ENCODE assay signal across 19 mouse cellular contexts in genomic region chr7:45721234-45721571, GRCm38 (mm10). TPM values are rescaled to one million over a fixed set of nuclear protein-coding genes. Genes with fewer than 3 reads are reported as not detected.
A peak's percentile ranks its signal among the peaks of the same experiment; 100 is the strongest.
DNase-seq lines count a peak whose midpoint lies in the region; ATAC-seq and TF ChIP-seq lines count a peak whose summit lies in the region.
"Had no signal": no experiment of that assay in that cellular context is flagged by ENCODE, and none has a peak within 500 bp of the region (broad histone marks: within the 10 kb centered on the region; RNA-seq: fewer than 3 reads in every experiment).

No protein-coding gene starts in this region.

- no peak overlapping the region for H3K4me2 ChIP-seq in limb, embryonic 12.5 days
- no peak overlapping the region for H3K4me2 ChIP-seq in liver, embryonic 13.5 days

- 0 out of 2 replicates have a peak overlapping the region, but pooled peaks have one; percentile 4 for H3K4me3 ChIP-seq in limb, embryonic 12.5 days (replicated peaks)
- no peak overlapping the region for H3K4me3 ChIP-seq in limb, embryonic 10.5 days
- H3K4me3 ChIP-seq in E14TG2a.4 (replicated peaks; ENCODE audit: low read length) (peak overlapping the region; percentile 99), MEL (ENCODE audit: control insufficient read depth in 1 of 2, insufficient read depth in 1 of 2, low read depth in 2 of 2, low read length in 2 of 2) (no peak overlapping the region)
- no peak overlapping the region for H3K4me3 ChIP-seq in liver, embryonic 13.5 days (replicated peaks)

- H3K27ac ChIP-seq in limb, embryonic 12.5 days = no peak overlapping the region
- H3K27ac ChIP-seq in limb, embryonic 10.5 days = no peak overlapping the region
- no peak overlapping the region for H3K27ac ChIP-seq in MEL (ENCODE audit: control insufficient read depth, low read depth, low read length)
- 0 out of 2 replicates have a peak overlapping the region, but pooled peaks have one; percentile 9 for H3K27ac ChIP-seq in liver, embryonic 13.5 days

- H3K9me3 ChIP-seq in limb, embryonic 12.5 days = no peaks in the 10 kb centered on the region
- no peaks in the 10 kb centered on the region for H3K9me3 ChIP-seq in limb, embryonic 10.5 days (replicated peaks)
- H3K9me3 ChIP-seq in E14TG2a.4 (ENCODE audit: low read length) (no peaks in the 10 kb centered on the region), MEL (replicated peaks; ENCODE audit: insufficient read depth, low read length) (no peaks in the 10 kb centered on the region)
- no peaks in the 10 kb centered on the region for H3K9me3 ChIP-seq in liver, embryonic 13.5 days (replicated peaks)

- peak in 1 of 2 experiments; percentile 29; a peak in 1 of 4 replicates for TF ChIP-seq POLR2A in MEL (IDR thresholded peaks at IDR 0.05; ENCODE audit: control insufficient read depth in 1 of 2, insufficient read depth in 1 of 2, low read depth in 1 of 2, low read length in 2 of 2, poor library complexity in 1 of 2)

- DNase-seq in limb, embryonic 10.5 days (ENCODE audit: low spot score) = no peak
- DNase-seq in MEL (ENCODE audit: low read depth, low spot score) = peak; percentile 42
- no peak for DNase-seq in liver, embryonic 13.5 days
- DNase-seq: adrenal gland, adult 8-10 months; embryo, embryonic 11 days; kidney, adult 11 months; layer of hippocampus, postnatal 36 days; right cerebral cortex, adult 18-20 months; thymus, adult 2 months had no signal

- TF ChIP-seq RAD21 in MEL (IDR thresholded peaks at IDR 0.05; ENCODE audit: low read depth, low read length) = no peak

- TF ChIP-seq EP300 in MEL (IDR thresholded peaks at IDR 0.05; ENCODE audit: low read depth in 1 of 2, low read length in 2 of 2) = no peak

- H3K27me3 ChIP-seq in limb, embryonic 12.5 days = no peaks in the 10 kb centered on the region
- no peaks in the 10 kb centered on the region for H3K27me3 ChIP-seq in limb, embryonic 10.5 days (ENCODE audit: low read depth, poor library complexity, severe bottlenecking)
- H3K27me3 ChIP-seq in E14TG2a.4 (ENCODE audit: insufficient read depth, low read length) (no peaks in the 10 kb centered on the region), MEL (ENCODE audit: control insufficient read depth in 1 of 2, insufficient read depth in 2 of 2, low read length in 2 of 2) (no peaks in the 10 kb centered on the region)
- H3K27me3 ChIP-seq in liver, embryonic 13.5 days = no peaks in the 10 kb centered on the region

- 82% methylated on average over 7 of the region's 7 CpGs for WGBS in limb, embryonic 12.5 days
- 82% methylated on average over 7 of the region's 7 CpGs for WGBS in limb, embryonic 10.5 days
- 78% methylated on average over 7 of the region's 7 CpGs for WGBS in liver, embryonic 13.5 days (ENCODE audit: insufficient replicate concordance)

- no peak for ATAC-seq in limb, embryonic 12.5 days (ENCODE audit: insufficient number of reproducible peaks, insufficient read depth, low FRiP score, low TSS enrichment, low read depth)
- no peak for ATAC-seq in liver, embryonic 13.5 days (ENCODE audit: low read depth)
- ATAC-seq in monocyte, adult 5-6 weeks (replicated peaks; ENCODE audit: insufficient number of reproducible peaks, low FRiP score, low TSS enrichment, poor library complexity, severe bottlenecking) = no peak
- ATAC-seq in erythroid progenitor cell, adult 5-6 weeks (replicated peaks; ENCODE audit: low FRiP score, poor library complexity, severe bottlenecking) = no peak

- peaks cover 34% of the 10 kb centered on the region for H3K79me2 ChIP-seq in MEL (ENCODE audit: control insufficient read depth, insufficient read depth, low read length, poor library complexity)

- peaks cover 72% of the 10 kb centered on the region for H3K36me3 ChIP-seq in limb, embryonic 12.5 days
- peaks cover 76% of the 10 kb centered on the region for H3K36me3 ChIP-seq in limb, embryonic 10.5 days
- H3K36me3 ChIP-seq in E14TG2a.4 (ENCODE audit: insufficient read depth, low read length) (peaks cover 85% of the 10 kb centered on the region), MEL (ENCODE audit: control insufficient read depth in 1 of 2, insufficient read depth in 2 of 2, low read length in 2 of 2) (peaks cover 2% of the 10 kb centered on the region in 2 experiments; a peak in 3 of 4 replicates)
- H3K36me3 ChIP-seq in liver, embryonic 13.5 days = peaks cover 73% of the 10 kb centered on the region

- peaks cover 28% of the 10 kb centered on the region for H3K4me1 ChIP-seq in limb, embryonic 12.5 days (replicated peaks)
- H3K4me1 ChIP-seq in limb, embryonic 10.5 days = peaks cover 41% of the 10 kb centered on the region
- H3K4me1 ChIP-seq in E14TG2a.4 (replicated peaks; ENCODE audit: low read depth, low read length) (peaks cover 70% of the 10 kb centered on the region), MEL (ENCODE audit: control insufficient read depth in 1 of 2, insufficient read depth in 2 of 2, low read length in 2 of 2) (no peaks in the 10 kb centered on the region)
- H3K4me1 ChIP-seq in liver, embryonic 13.5 days (replicated peaks) = peaks cover 41% of the 10 kb centered on the region

- no peak overlapping the region for H3K9ac ChIP-seq in limb, embryonic 12.5 days (replicated peaks)
- no peak overlapping the region for H3K9ac ChIP-seq in MEL (ENCODE audit: control insufficient read depth, low read depth, low read length, poor library complexity, severe bottlenecking)
- H3K9ac ChIP-seq in liver, embryonic 13.5 days = no peak overlapping the region

- TF ChIP-seq CTCF in E14TG2a.4 (conservative IDR thresholded peaks at IDR 0.05; ENCODE audit: low read length) (no peak), MEL (IDR thresholded peaks at IDR 0.05 in 2 of 3, conservative IDR thresholded peaks at IDR 0.05 in 1 of 3; ENCODE audit: control insufficient read depth in 1 of 3, insufficient read depth in 1 of 3, low read depth in 2 of 3, low read length in 3 of 3, poor library complexity in 1 of 3, severe bottlenecking in 1 of 3) (no peak)

RNA-seq across cellular contexts. Expression of gene Fam83e, which starts 0.2 kb away (rescaled TPM):
- 1.0 and 1.3 TPM in 2 replicates for polyA plus RNA-seq in limb, embryonic 12.5 days (2016; fragmentation: Nextera tagmentation; extraction: Ambion mirVana)
- 2.1 and 2.4 TPM in 2 replicates for polyA plus RNA-seq in limb, embryonic 10.5 days (2016; fragmentation: Nextera tagmentation; extraction: Ambion mirVana)
- total RNA-seq in MEL (2012; rRNA removed) = 0.95 and 1.0 TPM in 2 replicates
- polyA plus RNA-seq in MEL (2012; ENCODE audit: insufficient read depth in 1 of 2, insufficient read length in 2 of 2, low read depth in 1 of 2, low replicate concordance in 2 of 2, missing spikeins in 1 of 2) = under 1 TPM in 1 of 2 experiments, not detected in 1; 0.43 TPM
- polyA plus RNA-seq in liver, embryonic 13.5 days (2015; fragmentation: Nextera tagmentation; extraction: Ambion mirVana) = 0.37 and 0.47 TPM in 2 replicates
- 0.78 to 1.4 TPM in 2 of 3 replicates, not detected in the other for total RNA-seq in monocyte, adult 5-6 weeks (2017)
- not detected in 2 replicates for total RNA-seq in erythroid progenitor cell, adult 5-6 weeks (2015; ENCODE audit: low replicate concordance)
- total RNA-seq in erythroid progenitor cell, adult 5-6 weeks (2017; ENCODE audit: low replicate concordance) = not detected in 2 replicates

RNA-seq across cellular contexts. Expression of gene Sphk2, which starts 3.4 kb away (rescaled TPM):
- polyA plus RNA-seq in limb, embryonic 12.5 days (2016; fragmentation: Nextera tagmentation; extraction: Ambion mirVana) = 32.5 TPM in 2 replicates
- 45.5 and 49.3 TPM in 2 replicates for polyA plus RNA-seq in limb, embryonic 10.5 days (2016; fragmentation: Nextera tagmentation; extraction: Ambion mirVana)
- 18.3 and 21.0 TPM in 2 replicates for total RNA-seq in MEL (2012; rRNA removed)
- polyA plus RNA-seq in MEL (2012; ENCODE audit: insufficient read depth in 1 of 2, insufficient read length in 2 of 2, low read depth in 1 of 2, low replicate concordance in 2 of 2, missing spikeins in 1 of 2) = 10 to 100 TPM in 1 of 2 experiments, not detected in 1; 40.2 TPM
- 11.4 and 11.7 TPM in 2 replicates for polyA plus RNA-seq in liver, embryonic 13.5 days (2015; fragmentation: Nextera tagmentation; extraction: Ambion mirVana)
- 11.0 to 15.9 TPM (median 11.5 TPM) in 3 replicates for total RNA-seq in monocyte, adult 5-6 weeks (2017)
- 9.6 and 12.6 TPM in 2 replicates for total RNA-seq in erythroid progenitor cell, adult 5-6 weeks (2015; ENCODE audit: low replicate concordance)
- total RNA-seq in erythroid progenitor cell, adult 5-6 weeks (2017; ENCODE audit: low replicate concordance) = 4.8 and 9.4 TPM in 2 replicates

RNA-seq across cellular contexts. Expression of gene Spaca4, which starts 4.4 kb away (rescaled TPM):
- polyA plus RNA-seq in limb, embryonic 12.5 days (2016; fragmentation: Nextera tagmentation; extraction: Ambion mirVana) = not detected in 2 replicates
- not detected in 2 replicates for polyA plus RNA-seq in limb, embryonic 10.5 days (2016; fragmentation: Nextera tagmentation; extraction: Ambion mirVana)
- not detected in 2 replicates for total RNA-seq in MEL (2012; rRNA removed)
- under 1 TPM in 1 of 2 experiments, not detected in 1; 0.38 TPM for polyA plus RNA-seq in MEL (2012; ENCODE audit: insufficient read depth in 1 of 2, insufficient read length in 2 of 2, low read depth in 1 of 2, low replicate concordance in 2 of 2, missing spikeins in 1 of 2)
- not detected in 2 replicates for polyA plus RNA-seq in liver, embryonic 13.5 days (2015; fragmentation: Nextera tagmentation; extraction: Ambion mirVana)
- total RNA-seq in monocyte, adult 5-6 weeks (2017) = not detected in 3 replicates
- not detected in 2 replicates for total RNA-seq in erythroid progenitor cell, adult 5-6 weeks (2015; ENCODE audit: low replicate concordance)
- not detected in 2 replicates for total RNA-seq in erythroid progenitor cell, adult 5-6 weeks (2017; ENCODE audit: low replicate concordance)
- total RNA-seq: adrenal gland, adult 8-10 months; gastrocnemius, adult 18-20 months; heart, adult 8-10 months; heart, postnatal 25 days; layer of hippocampus, postnatal 36 days; neutrophil, adult 5-6 weeks had no signal
- polyA plus RNA-seq: forebrain, embryonic 11.5 days; limb, embryonic 14.5 days; thymus, adult 2 months had no signal

RNA-seq across cellular contexts. Expression of gene Rpl18, which starts 5.9 kb away (rescaled TPM):
- polyA plus RNA-seq in limb, embryonic 12.5 days (2016; fragmentation: Nextera tagmentation; extraction: Ambion mirVana) = 990 and 1,038 TPM in 2 replicates
- 1,218 and 1,459 TPM in 2 replicates for polyA plus RNA-seq in limb, embryonic 10.5 days (2016; fragmentation: Nextera tagmentation; extraction: Ambion mirVana)
- 3,210 and 3,724 TPM in 2 replicates for total RNA-seq in MEL (2012; rRNA removed)
- 1,000 to 10,000 TPM in 1 of 2 experiments, not detected in 1; 3,544 TPM for polyA plus RNA-seq in MEL (2012; ENCODE audit: insufficient read depth in 1 of 2, insufficient read length in 2 of 2, low read depth in 1 of 2, low replicate concordance in 2 of 2, missing spikeins in 1 of 2)
- 761 and 840 TPM in 2 replicates for polyA plus RNA-seq in liver, embryonic 13.5 days (2015; fragmentation: Nextera tagmentation; extraction: Ambion mirVana)
- total RNA-seq in monocyte, adult 5-6 weeks (2017) = 966 to 1,078 TPM (median 1,028 TPM) in 3 replicates
- total RNA-seq in erythroid progenitor cell, adult 5-6 weeks (2015; ENCODE audit: low replicate concordance) = 522 and 544 TPM in 2 replicates
- total RNA-seq in erythroid progenitor cell, adult 5-6 weeks (2017; ENCODE audit: low replicate concordance) = 281 and 297 TPM in 2 replicates

RNA-seq across cellular contexts. Expression of gene Dbp, which starts 16.3 kb away (rescaled TPM):
- polyA plus RNA-seq in limb, embryonic 12.5 days (2016; fragmentation: Nextera tagmentation; extraction: Ambion mirVana) = 6.4 and 8.5 TPM in 2 replicates
- polyA plus RNA-seq in limb, embryonic 10.5 days (2016; fragmentation: Nextera tagmentation; extraction: Ambion mirVana) = 3.7 and 4.7 TPM in 2 replicates
- 21.1 and 24.4 TPM in 2 replicates for total RNA-seq in MEL (2012; rRNA removed)
- polyA plus RNA-seq in MEL (2012; ENCODE audit: insufficient read depth in 1 of 2, insufficient read length in 2 of 2, low read depth in 1 of 2, low replicate concordance in 2 of 2, missing spikeins in 1 of 2) = 10 to 100 TPM in 1 of 2 experiments, not detected in 1; 22.5 TPM
- 0.43 and 0.64 TPM in 2 replicates for polyA plus RNA-seq in liver, embryonic 13.5 days (2015; fragmentation: Nextera tagmentation; extraction: Ambion mirVana)
- 4.3 to 13.1 TPM (median 4.5 TPM) in 3 replicates for total RNA-seq in monocyte, adult 5-6 weeks (2017)
- 1.3 and 2.5 TPM in 2 replicates for total RNA-seq in erythroid progenitor cell, adult 5-6 weeks (2015; ENCODE audit: low replicate concordance)
- 1.7 and 2.6 TPM in 2 replicates for total RNA-seq in erythroid progenitor cell, adult 5-6 weeks (2017; ENCODE audit: low replicate concordance)

Comparison
In these comparisons a context has a peak if more than half of its experiments do, and no peak if none do; other contexts are left out.
1. H3K4me3 ChIP-seq: peak in limb, embryonic 12.5 days (single experiment) and E14TG2a.4 (single experiment); none in limb, embryonic 10.5 days (single experiment), MEL (0 of 2) and liver, embryonic 13.5 days (single experiment).